Mouse (Mus musculus): ENCODE measurements around the gene Mettl2. TPM values are rescaled to one million over a fixed set of nuclear protein-coding genes. Genes with fewer than 3 reads are reported as not detected.

Mettl2 gene
- total RNA-seq, 2 experiments from 2014 or later: 19.1 to 21.6 TPM

DNA sequence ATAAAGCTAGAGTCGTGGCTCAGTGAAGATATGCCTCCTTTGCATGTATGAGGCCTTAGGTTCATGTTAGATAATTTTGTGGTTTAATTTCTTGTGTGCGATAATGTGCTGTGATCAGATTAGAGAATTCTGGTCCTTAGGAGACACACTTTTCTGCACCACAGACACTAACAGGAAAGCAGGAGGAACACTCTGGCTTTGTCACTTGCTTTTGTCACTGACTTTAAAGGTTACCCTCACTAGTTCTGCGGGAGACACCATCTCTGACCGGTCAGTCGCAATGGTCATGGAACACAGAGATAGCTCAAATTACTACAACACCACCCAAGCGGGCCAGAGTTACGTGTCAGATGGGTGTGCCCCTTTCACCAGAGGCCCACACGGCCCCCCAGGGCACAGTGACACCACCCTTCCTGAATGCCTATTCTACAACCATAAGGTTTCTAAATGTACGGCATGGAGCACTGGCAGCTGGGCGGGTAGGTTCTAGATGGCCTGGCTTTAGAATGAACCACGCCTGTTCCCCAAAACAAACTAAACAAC lies 26.2 kb downstream of the Mettl2 start:
- no peak for DNase-seq (ENCODE audit: low spot score in 2 of 2)

- no peak for DNase-seq (ENCODE audit: low spot score in 2 of 2)
Measured at GRCm38 (mm10) chr11:105153068-105153833, 27.0 kb downstream of the Mettl2 start.

GRCm38 (mm10) chr11:105155915-105156314 lies 29.7 kb downstream of the Mettl2 start:
- no peak for DNase-seq (ENCODE audit: low spot score in 2 of 2)

DNA sequence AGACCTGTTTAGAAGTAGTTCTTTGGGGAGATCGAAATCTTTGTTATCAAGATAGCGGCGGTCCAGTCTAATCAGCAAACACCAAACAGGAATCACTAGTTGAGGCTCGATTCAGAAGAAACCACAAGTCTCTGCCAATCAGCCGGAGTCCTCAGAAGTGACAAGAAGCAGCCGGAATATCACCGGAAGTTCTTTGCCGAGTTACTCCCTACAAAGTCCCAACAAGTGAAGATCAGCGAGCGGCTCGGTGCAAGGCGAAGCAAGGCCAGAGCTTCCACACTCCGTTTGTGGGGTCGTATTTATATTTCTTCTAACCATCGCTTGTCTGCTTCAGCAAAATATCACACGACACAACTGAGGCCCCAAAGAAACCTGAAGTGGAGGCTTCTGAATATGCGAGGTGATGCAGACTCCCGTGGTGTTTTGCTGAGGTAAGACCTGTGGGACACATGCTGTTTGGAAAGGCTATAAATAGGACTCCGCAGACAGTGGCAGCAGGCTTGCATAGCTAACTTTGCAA lies 30.6 kb downstream of the Mettl2 start:
- DNase-seq (ENCODE audit: low spot score in 2 of 2): no peak

GRCm38 (mm10) chr11:105158047-105158446 lies 31.8 kb downstream of the Mettl2 start:
- DNase-seq (ENCODE audit: low spot score in 2 of 2): no peak

DNA sequence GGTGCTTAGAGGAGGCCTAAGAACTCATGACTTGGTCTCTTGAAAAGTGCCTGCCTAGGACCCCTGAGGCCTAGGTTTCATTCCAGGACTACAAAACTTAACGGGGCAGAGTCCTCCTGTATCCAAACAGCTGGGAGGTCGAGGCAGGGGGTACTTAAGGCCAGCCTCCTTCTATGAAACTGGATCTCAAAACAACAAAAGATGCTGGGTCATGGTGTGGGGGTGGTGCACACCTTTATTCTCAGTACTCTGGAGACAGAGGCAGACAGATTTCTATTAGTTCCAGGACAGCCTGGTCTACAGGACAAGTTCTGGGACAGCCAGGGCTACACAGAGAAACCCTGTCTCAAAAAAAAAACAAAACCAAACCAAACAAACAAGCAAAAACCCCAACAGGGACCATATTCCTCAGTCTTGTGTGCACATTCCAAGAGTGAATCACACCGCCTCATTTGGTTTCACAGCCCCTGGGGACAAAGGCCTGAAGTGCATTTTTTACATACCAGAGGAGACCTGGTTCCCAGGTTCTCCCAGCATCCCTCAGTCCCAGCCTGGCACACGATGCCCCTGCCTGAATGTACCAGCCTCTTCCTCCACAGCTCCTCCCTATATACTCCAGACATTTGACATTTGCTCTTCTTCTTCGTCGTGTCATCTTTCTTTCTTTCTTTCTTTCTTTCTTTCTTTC lies 33.6 kb downstream of the Mettl2 start:
- DNase-seq (ENCODE audit: low spot score in 2 of 2): no peak

- DNase-seq (ENCODE audit: low spot score in 2 of 2): no peak
Measured at GRCm38 (mm10) chr11:105161411-105161810, 35.2 kb downstream of the Mettl2 start.

GRCm38 (mm10) chr11:105164516-105165510 lies 38.6 kb downstream of the Mettl2 start:
- no peak for DNase-seq (ENCODE audit: low spot score in 2 of 2)

GRCm38 (mm10) chr11:105166780-105167179 lies 40.6 kb downstream of the Mettl2 start:
- DNase-seq (ENCODE audit: low spot score in 2 of 2): no peak

GRCm38 (mm10) chr11:105178516-105178915 lies 52.3 kb downstream of the Mettl2 start, which contains the start of gene Tlk2:
Gene Tlk2 (plus strand): TSS chr11:105178807.
- DNase-seq (ENCODE audit: low spot score in 2 of 2): no peak

- no peak for DNase-seq (ENCODE audit: low spot score in 2 of 2)
Measured at GRCm38 (mm10) chr11:105179523-105179922, 53.3 kb downstream of the Mettl2 start.

DNA sequence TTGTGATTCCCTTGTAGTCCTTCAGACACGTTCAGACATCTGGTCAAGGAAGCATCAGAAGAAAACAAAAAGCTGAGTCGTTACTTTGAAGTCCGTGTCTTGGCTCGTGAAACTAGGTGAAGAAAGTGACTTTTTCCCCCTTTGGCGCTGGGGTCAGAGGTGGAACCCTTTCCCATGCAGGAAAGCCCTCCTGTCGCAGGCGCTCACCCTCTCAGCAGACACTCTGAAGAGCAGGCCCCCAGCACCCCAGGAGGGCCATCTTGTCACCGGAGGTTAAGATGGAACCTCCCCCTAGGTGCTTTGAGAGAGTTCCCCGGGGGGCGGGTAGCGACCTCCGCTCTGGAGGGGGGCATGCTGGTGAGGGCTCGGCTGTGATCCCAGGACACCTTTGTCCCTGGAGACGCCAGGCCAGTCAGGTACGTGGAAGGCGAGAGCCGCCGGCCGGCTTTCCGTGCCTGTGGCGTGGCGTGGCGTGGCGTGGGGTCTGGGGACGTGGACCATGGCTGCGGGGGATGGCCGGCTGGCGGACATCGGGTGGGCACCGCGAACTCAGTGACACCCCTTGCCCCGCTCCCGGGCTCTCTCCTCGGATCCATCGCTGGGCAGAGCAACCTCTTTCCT lies 54.4 kb downstream of the Mettl2 start:
- DNase-seq (ENCODE audit: low spot score in 2 of 2): peak; percentile 29 to 48

- peak; percentile 93 to 94 for DNase-seq (ENCODE audit: low spot score in 2 of 2)
Measured at GRCm38 (mm10) chr11:105181126-105181637, 55.0 kb downstream of the Mettl2 start.

- DNase-seq (ENCODE audit: low spot score in 2 of 2): peak; percentile 54 to 67
Measured at GRCm38 (mm10) chr11:105181689-105182460, 55.6 kb downstream of the Mettl2 start.

GRCm38 (mm10) chr11:105182461-105182855 lies 56.2 kb downstream of the Mettl2 start:
- no peak for DNase-seq (ENCODE audit: low spot score in 2 of 2)

DNA sequence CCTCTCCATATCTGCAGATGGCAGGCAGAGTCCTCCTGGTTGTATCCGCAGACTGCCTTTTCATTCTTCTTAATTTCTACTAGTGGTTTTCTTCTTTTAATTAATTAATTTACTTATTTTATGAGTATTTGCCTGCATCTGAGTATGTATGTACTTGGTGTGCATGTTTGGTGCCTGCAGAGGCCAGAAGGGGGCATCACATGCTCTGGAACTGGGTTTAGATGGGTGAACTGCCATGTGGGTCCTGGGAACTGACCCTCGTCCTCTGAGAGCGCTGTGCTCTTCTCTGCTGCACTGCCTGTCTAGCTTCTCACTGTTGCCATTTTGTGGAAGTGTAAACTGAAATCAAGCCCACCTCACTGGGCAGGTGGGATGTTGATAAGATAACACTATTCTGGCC lies 58.5 kb downstream of the Mettl2 start:
- DNase-seq (ENCODE audit: low spot score in 2 of 2): no peak

All from layer of hippocampus, postnatal 10 days (tissue).